Mouse (Mus musculus) ES-E14 (cell line): ENCODE data around the gene Slc23a3.

Source experiments
- CHD2 ChIP-seq: IDR thresholded peaks from 2 replicates; pipeline ENCODE4 v1.6.1; 2014; ENCODE audit warnings: mild to moderate bottlenecking, low read depth, low read length, inconsistent platforms
- ZC3H11A ChIP-seq: IDR thresholded peaks from 2 replicates; pipeline ENCODE4 v1.6.1; 2012; ENCODE audit warnings: low read depth, mild to moderate bottlenecking, inconsistent platforms, low read length, borderline replicate concordance
- ZNF384 ChIP-seq: IDR thresholded peaks from 2 replicates; pipeline ENCODE4 v1.6.1; 2012; ENCODE audit warnings: low read depth, low read length, inconsistent platforms

- 0 out of 2 replicates have a peak, but pooled peaks have one; percentile 5 for TF ChIP-seq CHD2
- no peak for TF ChIP-seq ZC3H11A
- TF ChIP-seq ZNF384 = peak; percentile 50; the same call in 1 of the 2 replicates
These were observed 35.1 kb upstream of the Slc23a3 start, which contains the start of gene Zfand2b for GRCm38 (mm10) chr1:75168472-75169464.
